Mouse (Mus musculus): ENCODE measurements at regions not wholly inside any gene's neighbourhood (a gene's known extent, or its start where the extent isn't known, plus 50 kb on each side); places are given as distances from the start of the nearest gene placed in this dataset.
"Not testable (repeated sequence)": the region's sequence is repeated elsewhere in the genome, so short reads cannot be mapped to it uniquely, and the experiment has no call there.

DNA sequence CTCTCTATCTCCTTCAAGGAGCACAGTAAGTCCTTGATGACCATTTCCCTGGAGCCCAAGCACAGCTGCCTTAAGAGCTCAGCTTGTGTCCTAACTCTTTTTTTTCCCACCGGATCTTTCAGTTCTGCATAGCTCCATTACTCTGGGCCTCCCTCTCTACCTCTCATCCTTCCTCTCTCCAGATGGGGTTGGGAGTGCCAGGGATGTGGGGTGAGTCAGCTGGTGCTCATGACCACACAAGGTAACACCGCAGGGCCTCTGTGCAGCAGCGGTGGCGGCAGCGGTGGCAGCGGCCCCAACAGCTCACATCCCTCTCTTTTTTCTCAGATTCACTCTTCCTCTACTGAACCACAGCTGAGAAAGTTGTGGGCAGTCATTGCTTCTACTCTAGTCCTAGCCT is 126.6 kb upstream of the Klf4 start:
- no peak for DNase-seq

GRCm38 (mm10) chr4:55655329-55655728 is 123.1 kb upstream of the Klf4 start:
- no peak for DNase-seq

DNA sequence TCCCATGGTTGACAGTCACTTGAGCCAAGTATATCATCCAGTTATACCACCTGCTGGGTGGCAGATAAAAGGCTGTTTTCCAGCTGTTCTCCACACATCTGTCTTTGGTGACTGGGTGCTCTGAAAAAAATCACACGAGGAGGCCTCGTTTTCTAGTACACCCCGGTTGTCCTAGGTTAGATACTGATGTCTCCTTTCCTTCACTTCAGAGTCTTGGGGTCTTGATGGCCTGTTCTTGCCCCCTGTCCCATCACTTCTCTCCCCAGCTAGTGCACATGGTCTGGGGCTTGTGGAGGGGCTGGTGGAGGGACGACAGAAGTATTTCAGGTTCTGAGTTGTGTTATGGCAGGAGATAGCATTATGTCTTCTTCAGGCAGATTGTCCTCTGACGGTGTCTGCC is 120.4 kb upstream of the Klf4 start:
- DNase-seq: no peak

GRCm38 (mm10) chr4:55651811-55652410 is 119.6 kb upstream of the Klf4 start:
- DNase-seq: no peak

DNA sequence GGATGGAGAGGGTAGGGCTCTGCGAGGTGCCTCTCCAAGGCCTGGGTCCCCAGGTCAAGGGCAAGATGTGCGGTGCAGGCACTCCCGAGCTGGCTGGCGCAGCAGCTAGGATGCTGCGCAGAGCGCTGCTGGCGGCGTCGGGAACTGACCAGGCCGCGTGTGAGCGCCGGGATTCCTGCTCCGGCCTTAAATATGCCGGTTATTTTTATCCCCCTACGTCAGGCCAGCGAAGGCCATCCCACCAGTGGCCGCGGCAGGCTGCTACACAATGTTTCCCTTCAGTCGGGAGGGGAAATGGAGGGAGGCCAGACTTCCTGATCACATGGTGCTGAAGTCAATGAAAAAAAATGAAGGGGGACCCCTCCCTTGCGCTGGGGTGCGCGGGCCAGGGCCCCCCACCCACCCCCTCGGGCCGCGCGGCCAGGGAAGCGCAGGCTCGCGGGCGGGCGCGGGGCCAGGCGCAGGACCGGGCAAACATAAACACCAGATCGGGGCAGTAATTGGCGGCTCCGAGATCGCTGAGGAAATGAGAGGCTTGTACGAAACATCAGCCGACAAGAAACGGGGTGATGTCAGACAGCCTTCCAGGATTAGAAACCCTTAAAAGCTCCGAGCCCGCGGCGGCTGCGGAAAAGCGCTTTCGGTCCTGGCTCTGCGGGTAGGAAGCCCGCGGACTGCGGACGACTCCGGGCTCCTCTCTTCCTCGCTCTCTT is 118.9 kb upstream of the Klf4 start:
- DNase-seq: peak; percentile 19 to 23

GRCm38 (mm10) chr4:55650186-55650585 is 117.9 kb upstream of the Klf4 start:
- DNase-seq: no peak

GRCm38 (mm10) chr4:55648376-55648775 is 116.1 kb upstream of the Klf4 start:
- DNase-seq: no peak

- no peak for DNase-seq
Observed at GRCm38 (mm10) chr4:55645432-55645831, 113.2 kb upstream of the Klf4 start.

- DNase-seq: no peak
Observed at GRCm38 (mm10) chr4:55644895-55645294, 112.6 kb upstream of the Klf4 start.

GRCm38 (mm10) chr4:55634946-55635511 is 102.8 kb upstream of the Klf4 start:
- DNase-seq: no peak

DNA sequence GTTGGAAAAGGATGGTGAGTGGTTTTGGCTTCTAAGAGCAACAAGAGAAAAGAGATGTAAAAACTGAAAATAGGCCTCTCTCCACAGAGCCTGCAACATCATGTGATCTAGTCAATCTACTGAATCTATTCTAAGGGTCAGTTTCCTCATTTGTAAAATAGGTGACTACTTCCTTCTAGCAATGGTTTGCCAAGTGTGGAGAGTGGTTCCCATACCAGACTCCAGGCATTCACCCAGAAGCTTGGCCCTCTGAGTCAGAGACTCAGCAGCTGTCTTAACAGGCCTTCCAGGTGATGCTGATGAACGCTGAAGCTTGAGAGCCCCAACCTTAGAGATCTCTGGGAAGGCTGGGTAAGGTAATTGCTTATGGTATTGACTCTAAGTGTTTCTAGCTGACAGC is 98.9 kb upstream of the Klf4 start:
- DNase-seq: no peak

DNA sequence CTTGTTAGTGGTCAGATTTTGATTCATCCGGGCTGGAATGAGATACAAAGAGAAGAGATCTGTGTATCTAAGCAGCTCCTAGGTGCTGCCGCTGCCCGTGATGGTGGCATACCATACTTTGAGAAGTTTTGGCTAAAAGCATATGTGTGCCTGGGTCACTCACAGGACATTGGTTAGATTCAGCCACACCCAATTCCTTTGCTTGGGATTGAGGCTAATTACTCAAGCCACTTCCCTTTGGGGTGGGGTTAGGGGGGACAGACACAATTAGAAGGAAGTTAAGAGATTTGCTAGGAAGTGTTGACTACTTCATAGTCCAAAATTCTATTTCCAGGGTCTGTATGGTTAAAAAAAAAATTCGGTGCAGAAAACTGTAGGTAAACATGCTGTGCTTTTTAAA is 97.9 kb upstream of the Klf4 start:
- DNase-seq: not testable (repeated sequence)

- no peak for DNase-seq
Observed at GRCm38 (mm10) chr4:55624779-55625178, 92.5 kb upstream of the Klf4 start.

- DNase-seq: peak; percentile 4
Observed at GRCm38 (mm10) chr4:55623151-55623760, 91.0 kb upstream of the Klf4 start.

DNA sequence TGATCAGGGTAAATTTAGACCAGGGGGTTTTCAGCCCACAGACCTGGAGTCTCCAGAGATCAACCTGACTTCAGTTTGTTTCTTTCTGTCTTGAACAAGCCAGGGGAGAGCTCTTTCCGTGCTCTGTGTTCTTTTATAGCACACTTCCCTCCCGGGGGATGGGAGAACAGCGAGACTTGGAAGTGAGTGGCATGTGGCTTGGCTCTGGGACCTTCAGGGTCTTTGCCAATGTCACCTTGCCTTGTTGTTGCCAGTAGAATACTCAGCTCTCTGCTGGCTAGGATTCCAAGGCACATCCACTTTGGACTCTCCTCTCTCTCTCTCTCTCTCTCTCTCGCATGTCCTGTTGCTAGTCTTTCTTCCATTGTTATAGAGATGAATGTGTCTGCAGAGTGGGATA is 90.4 kb upstream of the Klf4 start:
- DNase-seq: no peak

GRCm38 (mm10) chr4:55619891-55620290 is 87.6 kb upstream of the Klf4 start:
- DNase-seq: no peak

- no peak for DNase-seq
Observed at GRCm38 (mm10) chr4:55615808-55616207, 83.5 kb upstream of the Klf4 start.

DNA sequence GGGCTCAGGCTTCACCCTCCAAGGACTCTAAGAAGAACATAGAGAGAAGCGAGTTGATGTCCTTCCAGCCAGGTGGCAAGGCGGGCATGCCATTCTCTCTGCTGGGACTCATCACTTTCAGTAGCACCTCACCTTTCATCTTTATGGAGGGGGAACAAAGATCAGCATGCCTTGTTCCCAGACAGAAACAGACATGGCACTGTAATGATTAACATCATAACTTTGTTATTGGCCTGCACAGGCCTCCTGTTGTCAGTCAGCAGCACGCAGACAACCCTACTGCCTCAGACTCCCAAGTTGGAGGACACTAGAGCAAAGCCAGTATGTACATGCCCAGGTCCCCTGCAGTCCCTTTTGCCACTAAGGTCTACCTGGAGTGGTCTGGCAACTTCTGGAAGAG is 81.3 kb upstream of the Klf4 start:
- no peak for DNase-seq

DNA sequence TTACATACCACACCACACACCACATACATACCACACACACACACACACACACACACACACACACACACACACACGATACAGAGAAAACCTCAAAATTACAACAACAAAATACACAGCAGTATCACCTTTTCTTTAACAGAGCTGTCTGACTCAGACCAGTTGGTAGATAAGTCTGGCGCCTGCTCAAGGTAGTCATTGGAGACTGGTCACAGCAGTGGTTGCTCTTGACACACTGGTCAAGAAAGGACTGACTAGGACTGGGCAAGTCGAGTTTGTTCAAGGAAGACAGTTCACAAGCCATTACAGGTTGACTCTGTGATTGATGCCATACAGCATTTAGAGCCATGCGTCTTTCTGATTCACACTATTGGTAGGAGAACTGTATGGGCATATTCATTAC is 78.7 kb upstream of the Klf4 start:
- no peak for DNase-seq

GRCm38 (mm10) chr4:55609214-55609613 is 76.9 kb upstream of the Klf4 start:
- no peak for DNase-seq

- no peak for DNase-seq
Observed at GRCm38 (mm10) chr4:55605541-55605940, 73.3 kb upstream of the Klf4 start.

GRCm38 (mm10) chr4:55604915-55605314 is 72.6 kb upstream of the Klf4 start:
- DNase-seq: no peak

DNA sequence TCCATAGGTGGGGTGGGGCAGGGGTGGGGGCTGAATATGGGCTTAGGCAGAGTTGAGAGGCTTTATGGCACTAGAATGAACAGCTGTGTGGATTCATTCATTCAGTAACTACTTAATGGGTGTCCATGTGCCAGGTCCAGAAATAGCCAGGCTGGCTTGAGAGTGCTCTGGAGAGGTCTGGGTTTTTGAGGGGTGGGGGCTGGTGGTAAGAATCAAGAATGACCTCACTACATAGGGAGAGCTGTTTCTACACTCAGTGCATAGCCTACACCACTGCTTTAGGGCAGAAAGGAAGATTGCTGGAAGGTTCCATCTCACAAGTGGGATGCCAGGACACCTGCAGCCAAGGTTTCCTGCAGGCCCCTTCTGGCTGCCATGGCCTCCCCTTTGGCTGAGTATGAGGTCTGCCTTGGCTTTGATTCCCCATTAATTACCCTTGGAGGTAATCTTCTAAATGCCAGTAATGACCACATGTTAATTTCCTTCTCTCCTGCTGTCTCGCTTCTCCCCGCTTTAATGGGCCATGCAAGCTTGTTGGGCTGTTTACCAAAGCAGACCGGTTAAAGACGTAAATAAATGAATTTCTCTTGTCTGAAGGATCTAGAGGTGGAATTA is 71.7 kb upstream of the Klf4 start:
- no peak for DNase-seq

DNA sequence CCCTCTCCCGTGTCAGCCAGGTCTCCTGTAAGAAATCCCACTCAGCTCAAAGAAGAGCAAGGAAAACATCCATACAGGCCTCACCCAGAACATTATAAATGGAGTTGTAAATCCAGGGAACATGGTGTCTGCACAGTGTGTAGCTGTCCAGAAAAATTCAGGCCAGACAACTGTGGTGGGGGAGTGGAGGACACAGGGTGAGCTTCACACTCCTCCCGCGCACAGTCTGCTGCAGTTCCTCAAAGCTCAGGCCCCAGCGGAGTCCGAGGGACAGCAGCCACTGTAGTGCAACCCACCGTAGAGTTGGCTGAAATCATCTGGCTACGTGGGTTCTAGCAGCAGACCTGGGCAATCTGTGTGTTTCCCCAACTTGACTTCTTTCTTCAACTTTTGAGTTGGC is 62.9 kb upstream of the Klf4 start:
- DNase-seq: no peak
